Mouse (Mus musculus): ENCODE measurements around the gene Pirt. TPM values are rescaled to one million over a fixed set of nuclear protein-coding genes. Genes with fewer than 3 reads are reported as not detected.

The Pirt gene
- polyA plus RNA-seq, 1 experiment from 2014 or later, result 6.9 TPM

DNA sequence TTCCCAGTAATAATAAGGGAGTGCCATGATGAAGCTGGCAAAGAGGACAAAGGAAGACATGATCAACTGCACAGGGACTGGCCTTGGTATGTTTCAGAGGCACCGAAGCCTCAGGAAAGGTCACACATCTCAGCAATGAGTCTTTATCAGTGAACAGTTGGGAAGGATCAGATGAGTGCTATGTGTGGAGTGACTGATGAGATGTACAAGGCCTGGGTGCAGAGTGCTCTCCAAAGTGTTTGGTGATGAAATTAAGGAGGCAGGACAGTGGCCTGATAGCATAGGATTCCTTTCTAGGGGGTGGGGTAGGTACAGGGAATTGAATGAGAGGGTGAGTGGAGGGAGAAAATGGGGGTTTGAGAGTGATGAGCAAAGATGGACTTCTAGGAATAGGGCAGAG is 51.7 kb downstream of the Pirt start:
- peak; percentile 86 for DNase-seq (ENCODE audit: low spot score)
- 0 out of 2 replicates have a peak overlapping the region, but pooled peaks have one; percentile 4 for H3K27ac ChIP-seq
- H3K9me3 ChIP-seq, result no peaks in the 10 kb centered on the region
- H3K4me3 ChIP-seq, result no peak overlapping the region
- peaks cover 21% of the 10 kb centered on the region for H3K27me3 ChIP-seq (ENCODE audit: insufficient read depth, poor library complexity, severe bottlenecking)
- H3K36me3 ChIP-seq, result no peaks in the 10 kb centered on the region
- peaks cover 41% of the 10 kb centered on the region for H3K4me1 ChIP-seq
- WGBS, result 23% methylated on average over 1 of the region's 1 CpGs

DNA sequence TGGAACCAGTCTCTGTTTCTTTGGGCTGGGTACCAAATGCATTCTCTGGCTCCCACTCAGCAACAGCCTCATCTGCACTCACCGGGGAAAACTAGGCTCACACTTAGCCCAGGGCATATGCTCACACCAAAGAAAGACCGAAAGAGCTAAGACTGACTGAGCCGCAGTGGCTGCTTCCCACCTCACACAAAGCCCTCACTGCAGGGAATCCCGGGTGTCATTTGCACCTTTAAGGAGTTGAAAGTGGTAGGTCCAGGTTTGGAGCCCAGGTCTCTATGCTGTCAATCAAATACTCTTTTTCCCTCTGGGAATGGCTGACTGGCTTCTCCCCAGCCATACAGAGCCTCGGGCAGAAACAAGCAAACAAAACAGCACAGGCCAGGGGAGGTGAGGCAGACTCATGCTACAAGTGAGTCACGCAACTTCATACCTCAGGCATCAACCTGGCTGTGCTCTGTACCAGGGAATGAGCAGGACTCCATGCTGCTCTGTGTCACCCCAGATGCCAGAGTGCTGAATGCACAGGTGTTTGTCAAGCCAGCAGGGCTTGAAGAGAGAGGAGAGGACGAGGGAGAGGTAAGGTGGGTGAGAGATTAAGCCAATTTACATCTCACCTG is 54.8 kb downstream of the Pirt start:
- H3K4me3 ChIP-seq, result no peak overlapping the region
- DNase-seq (ENCODE audit: low spot score), result no peak
- no peaks in the 10 kb centered on the region for H3K9me3 ChIP-seq
- peaks cover 30% of the 10 kb centered on the region for H3K4me1 ChIP-seq
- WGBS, result 19% methylated on average over 7 of the region's 7 CpGs
- H3K27ac ChIP-seq, result no peak overlapping the region
- H3K36me3 ChIP-seq, result no peaks in the 10 kb centered on the region
- peaks cover 43% of the 10 kb centered on the region for H3K27me3 ChIP-seq (ENCODE audit: insufficient read depth, poor library complexity, severe bottlenecking)

DNA sequence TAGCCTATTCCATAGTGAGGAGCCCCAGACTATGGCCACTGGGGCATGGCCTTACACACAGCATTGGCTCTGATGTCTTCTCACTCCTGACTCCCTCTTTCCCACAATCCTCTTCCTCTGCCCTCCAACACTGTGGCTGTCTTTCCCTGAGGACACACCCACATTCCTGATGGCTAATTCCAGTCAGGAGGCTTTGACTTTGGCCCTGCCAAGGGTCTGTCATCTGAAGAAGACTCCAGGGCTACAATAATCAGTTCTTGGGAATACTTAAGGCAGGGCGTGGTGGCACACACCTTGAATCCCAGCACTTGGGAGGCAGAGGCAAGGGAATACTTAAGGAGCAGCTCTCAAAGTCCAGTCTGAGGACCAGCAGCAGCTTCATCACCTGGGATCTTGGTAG is 56.8 kb downstream of the Pirt start:
- H3K27ac ChIP-seq, result no peak overlapping the region
- WGBS, result 81% methylated on average over 1 of the region's 1 CpGs
- peaks cover 14% of the 10 kb centered on the region; the same call in 1 of the 2 replicates for H3K4me1 ChIP-seq
- H3K9me3 ChIP-seq, result no peaks in the 10 kb centered on the region
- no peak for DNase-seq (ENCODE audit: low spot score)
- H3K36me3 ChIP-seq, result no peaks in the 10 kb centered on the region
- H3K4me3 ChIP-seq, result no peak overlapping the region
- H3K27me3 ChIP-seq (ENCODE audit: insufficient read depth, poor library complexity, severe bottlenecking), result peaks cover 46% of the 10 kb centered on the region

DNA sequence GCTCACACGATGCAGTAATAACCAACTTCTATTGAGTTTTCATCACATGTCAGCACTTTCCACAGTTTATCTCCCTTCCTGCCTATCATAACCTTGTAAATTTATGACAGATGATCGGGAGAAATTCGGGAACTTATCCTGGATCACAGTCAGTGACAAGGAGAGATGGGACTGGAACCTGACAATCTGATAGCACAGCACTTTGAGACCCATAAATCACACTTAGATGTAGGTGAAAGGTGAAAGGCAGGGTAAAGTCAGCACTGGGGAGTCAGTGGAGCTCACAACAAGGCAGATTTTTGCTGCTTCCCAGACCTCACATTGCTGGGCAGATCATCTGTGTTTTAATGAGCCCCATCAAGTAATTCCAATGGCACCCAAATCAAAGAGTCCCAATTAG is 61.7 kb downstream of the Pirt start:
- WGBS, result 65% methylated on average over 3 of the region's 3 CpGs
- H3K27me3 ChIP-seq (ENCODE audit: insufficient read depth, poor library complexity, severe bottlenecking), result peaks cover 25% of the 10 kb centered on the region
- no peaks in the 10 kb centered on the region for H3K36me3 ChIP-seq
- peaks cover 7% of the 10 kb centered on the region; the same call in 1 of the 2 replicates for H3K9me3 ChIP-seq
- no peak for DNase-seq (ENCODE audit: low spot score)
- H3K27ac ChIP-seq, result no peak overlapping the region
- H3K4me3 ChIP-seq, result no peak overlapping the region
- no peaks in the 10 kb centered on the region for H3K4me1 ChIP-seq

DNA sequence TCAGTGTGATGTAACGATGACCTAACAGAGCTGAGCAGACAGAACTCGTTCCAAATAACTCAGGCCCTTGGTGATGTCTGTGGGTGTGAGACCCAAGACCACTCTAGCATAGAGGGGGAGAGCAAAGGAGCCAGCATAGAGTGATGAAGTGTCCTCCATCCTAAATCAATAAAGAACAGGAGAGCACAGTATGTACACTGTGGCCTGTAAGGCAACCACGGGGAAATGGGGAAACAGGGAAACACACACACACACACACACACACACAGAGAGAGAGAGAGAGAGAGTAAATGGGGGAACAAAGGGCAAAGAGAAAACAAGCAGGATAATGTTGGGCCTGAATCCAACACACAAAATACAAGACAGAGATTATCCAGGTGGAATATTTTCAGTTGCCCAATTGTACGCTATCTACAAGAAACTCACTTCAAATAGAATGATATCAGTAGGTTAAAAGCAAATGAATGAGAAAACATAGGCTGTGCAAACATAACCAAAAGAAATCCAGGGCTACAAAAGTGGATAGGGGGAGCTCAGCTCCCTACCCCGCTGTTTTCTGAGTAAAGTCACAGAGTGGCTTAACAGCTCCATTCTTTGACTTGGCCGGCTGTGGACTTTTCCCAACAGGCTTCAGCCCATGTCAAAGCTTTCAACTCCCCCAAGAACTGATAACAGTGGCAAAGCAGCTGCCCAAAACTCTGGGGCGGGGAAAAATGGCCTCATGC is 64.0 kb downstream of the Pirt start:
- Histone ChIP-seq H3K4me1 (no peaks in the 10 kb centered on the region), H3K9me3 (peaks cover 7% of the 10 kb centered on the region; the same call in 1 of the 2 replicates), H3K4me3 (no peak overlapping the region), H3K36me3 (no peaks in the 10 kb centered on the region), H3K27ac (no peak overlapping the region), H3K27me3 (ENCODE audit: insufficient read depth, poor library complexity, severe bottlenecking) (peaks cover 10% of the 10 kb centered on the region; the same call in 1 of the 2 replicates)
- no peak for DNase-seq (ENCODE audit: low spot score)
- WGBS, result 82% methylated on average over 7 of the region's 7 CpGs

Other genes with a start within 250 kb of the Pirt start
- 0.28 TPM in 1 of 2 replicates, not detected in the other for gene Tmem238l, start 44.7 kb downstream of the Pirt start, polyA plus RNA-seq (2016; fragmentation: Nextera tagmentation; extraction: Ambion mirVana)
- gene Tmem220, start 113.2 kb downstream of the Pirt start, polyA plus RNA-seq (2016; fragmentation: Nextera tagmentation; extraction: Ambion mirVana), result 1.7 and 1.8 TPM in 2 replicates
- 21.7 and 22.6 TPM in 2 replicates for gene Adprm, start 140.6 kb downstream of the Pirt start, polyA plus RNA-seq (2016; fragmentation: Nextera tagmentation; extraction: Ambion mirVana)
- 21.7 and 26.6 TPM in 2 replicates for gene Sco1, start 140.7 kb downstream of the Pirt start, polyA plus RNA-seq (2016; fragmentation: Nextera tagmentation; extraction: Ambion mirVana)
- gene Myh3, start 166.3 kb downstream of the Pirt start, polyA plus RNA-seq (2016; fragmentation: Nextera tagmentation; extraction: Ambion mirVana), result 0.04 TPM in 2 replicates

Measured in heart, embryonic 10.5 days (tissue).